Mouse (Mus musculus) MEL (cell line): ENCODE measurements around the gene Adipor2.

Source experiments
- CTCF ChIP-seq, 3 experiments: IDR thresholded peaks in 2 of 3; conservative IDR thresholded peaks in 1 of 3; 2 replicates each; pipeline ENCODE4 v1.5.1; 2011 to 2012; ENCODE audit warnings: low read length in 3 of 3, low read depth in 2 of 3, mild to moderate bottlenecking in 2 of 3, improper control_type of control experiment in 1 of 3, inconsistent platforms in 1 of 3, mixed read lengths in 1 of 3, moderate library complexity in 1 of 3; ENCODE audit not compliant: control insufficient read depth in 1 of 3, insufficient read depth in 1 of 3, poor library complexity in 1 of 3, severe bottlenecking in 1 of 3
- GATA1 ChIP-seq: IDR thresholded peaks from 2 replicates; pipeline ENCODE4 v1.6.1; 2011; ENCODE audit warnings: low read depth, low read length, improper control_type of control experiment
- KAT2A ChIP-seq: conservative IDR thresholded peaks from 2 replicates; pipeline ENCODE4 v1.6.1; 2012; ENCODE audit warnings: low read depth, low read length, improper control_type of control experiment, inconsistent platforms
- MAZ ChIP-seq: IDR thresholded peaks from 2 replicates; pipeline ENCODE4 v1.6.1; 2012; ENCODE audit warnings: low read depth, mild to moderate bottlenecking, inconsistent platforms, low read length, improper control_type of control experiment
- POLR2A ChIP-seq, 2 experiments: IDR thresholded peaks; 2 replicates each; pipeline ENCODE4 v1.6.1; 2011 to 2012; ENCODE audit warnings: low read length in 2 of 2, mild to moderate bottlenecking in 2 of 2, control low read depth in 1 of 2, improper control_type of control experiment in 1 of 2, low read depth in 1 of 2, moderate library complexity in 1 of 2; ENCODE audit not compliant: control insufficient read depth in 1 of 2, insufficient read depth in 1 of 2, poor library complexity in 1 of 2
- SIN3A ChIP-seq: IDR thresholded peaks from 2 replicates; pipeline ENCODE4 v1.6.1; 2012; ENCODE audit warnings: low read length, improper control_type of control experiment, inconsistent platforms
- TCF12 ChIP-seq: IDR thresholded peaks from 2 replicates; pipeline ENCODE4 v1.6.1; 2014; ENCODE audit warnings: low read depth, mild to moderate bottlenecking, inconsistent platforms, low read length, improper control_type of control experiment, moderate library complexity
- USF1 ChIP-seq: IDR thresholded peaks from 2 replicates; pipeline ENCODE4 v1.6.1; 2014; ENCODE audit warnings: low read depth, mild to moderate bottlenecking, inconsistent platforms, low read length, improper control_type of control experiment, moderate library complexity
- ZKSCAN1 ChIP-seq: IDR thresholded peaks from 2 replicates; pipeline ENCODE4 v1.6.1; 2012; ENCODE audit warnings: low read depth, mild to moderate bottlenecking, inconsistent platforms, low read length, improper control_type of control experiment, moderate library complexity

GRCm38 (mm10) chr6:119416643-119417042, 861 bp downstream of the Adipor2 start:
- TF ChIP-seq POLR2A (IDR thresholded peaks at IDR 0.05; ENCODE audit: control insufficient read depth in 1 of 2, insufficient read depth in 1 of 2, low read depth in 1 of 2, low read length in 2 of 2, poor library complexity in 1 of 2): no peak
- TF ChIP-seq MAZ: no peak
- TF ChIP-seq ZKSCAN1: no peak
- TF ChIP-seq SIN3A: no peak
- TF ChIP-seq USF1: no peak
- no peak for TF ChIP-seq TCF12
- no peak for TF ChIP-seq KAT2A
- no peak for TF ChIP-seq CTCF (IDR thresholded peaks at IDR 0.05 in 2 of 3, conservative IDR thresholded peaks at IDR 0.05 in 1 of 3; ENCODE audit: control insufficient read depth in 1 of 3, insufficient read depth in 1 of 3, low read depth in 2 of 3, low read length in 3 of 3, poor library complexity in 1 of 3, severe bottlenecking in 1 of 3)
- no peak for TF ChIP-seq GATA1
